Mouse (Mus musculus) ES-CJ7 (cell line): ENCODE measurements at regions not wholly inside any gene's neighbourhood (a gene's known extent, or its start where the extent isn't known, plus 50 kb on each side); places are given as distances from the start of the nearest gene placed in this dataset.

Experiments used
- DNase-seq: peaks from one replicate; pipeline ENCODE4 v3.0.0; 2011; ENCODE audit warnings: low read depth, low spot score

GRCm38 (mm10) chr4:23433606-23434005 lies 945.4 kb upstream of the Pou3f2 start:
- peak; percentile 52 for DNase-seq
